ENCODE assay signal across 11 mouse cellular contexts in the genomic region with DNA sequence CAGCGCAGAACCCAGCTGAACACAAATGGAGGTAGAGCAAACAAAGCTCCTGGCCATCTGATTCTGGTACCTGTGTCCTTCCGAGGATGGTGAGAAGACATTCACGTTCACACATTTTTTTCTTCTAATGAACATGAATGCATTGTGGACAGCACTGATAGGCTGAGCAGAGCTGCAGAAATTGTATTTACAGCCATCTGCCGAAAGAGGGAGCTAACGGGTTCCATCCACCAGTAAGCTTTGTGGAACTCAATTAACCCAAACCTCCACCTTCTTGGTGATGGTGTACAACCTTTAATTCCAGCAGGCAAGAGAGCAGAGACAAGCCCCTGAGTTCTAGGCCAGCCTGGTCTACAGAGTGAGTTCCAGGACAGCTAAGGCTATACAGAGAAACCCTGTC. TPM values are rescaled to one million over a fixed set of nuclear protein-coding genes. Genes with fewer than 3 reads are reported as not detected.
DNase-seq lines count a peak whose midpoint lies in the region; ATAC-seq lines count a peak whose summit lies in the region.
"Had no signal": no experiment of that assay in that cellular context is flagged by ENCODE, and none has a peak within 500 bp of the region (broad histone marks: within the 10 kb centered on the region; RNA-seq: fewer than 3 reads in every experiment).

No protein-coding gene starts in this region.

- ATAC-seq in CD4-positive, CD25-positive, alpha-beta regulatory T cell, adult 4 months, result peak; percentile 39
- ATAC-seq in megakaryocyte, adult 5-6 weeks (ENCODE audit: poor library complexity, severe bottlenecking), result peak; percentile 67

- DNase-seq in kidney, postnatal 10 days, result peak; percentile 30
- DNase-seq in kidney, postnatal 14 days, result no peak
- DNase-seq in adipocyte (ENCODE audit: low spot score), result peak; percentile 28
- DNase-seq in heart, adult 11 months, result no peak
- DNase-seq in adrenal gland, postnatal 25 days, result no peak
- no peak for DNase-seq in ovary, postnatal 14 days (ENCODE audit: low spot score)
- DNase-seq: gastrocnemius, postnatal 10 days; spleen, adult 18-20 months had no signal

RNA-seq across cellular contexts. Expression of a gene that starts 11.5 kb away (rescaled TPM):
- not detected for polyA plus RNA-seq in CD4-positive, CD25-positive, alpha-beta regulatory T cell, adult 4 months (2017; shearing (Covaris generic))
- total RNA-seq in megakaryocyte, adult 5-6 weeks (2015), result 0.29 and 0.93 TPM in 2 replicates
- 0.37 and 0.77 TPM in 2 replicates for total RNA-seq in megakaryocyte, adult 5-6 weeks (2017)
- 0.18 TPM in 1 of 2 replicates, not detected in the other for total RNA-seq in adrenal gland, postnatal 25 days (2021)
- polyA plus RNA-seq: large intestine, adult 2 months had no signal

RNA-seq across cellular contexts. Expression of a gene that starts 16.0 kb away (rescaled TPM):
- polyA plus RNA-seq in CD4-positive, CD25-positive, alpha-beta regulatory T cell, adult 4 months (2017; shearing (Covaris generic)), result 1 to 10 TPM; 1.8 to 5.1 TPM
- total RNA-seq in megakaryocyte, adult 5-6 weeks (2015), result 34.0 and 34.1 TPM in 2 replicates
- 16.3 and 17.2 TPM in 2 replicates for total RNA-seq in megakaryocyte, adult 5-6 weeks (2017)
- 8.4 and 13.2 TPM in 2 replicates for total RNA-seq in adrenal gland, postnatal 25 days (2021)

Comparison
In these comparisons a context has a peak if more than half of its experiments do, and no peak if none do; other contexts are left out.
1. DNase-seq: peak in kidney, postnatal 10 days (single experiment) and adipocyte (single experiment); none in kidney, postnatal 14 days (single experiment), heart, adult 11 months (single experiment), adrenal gland, postnatal 25 days (single experiment) and ovary, postnatal 14 days (single experiment).